Comparison of ENCODE assay signal across 21 mouse cellular contexts in genomic region chr5:106284731-106285130, GRCm38 (mm10).
DNase-seq lines count a peak whose midpoint lies in the region; ATAC-seq lines count a peak whose summit lies in the region.
"Had no signal": no experiment of that assay in that cellular context is flagged by ENCODE, and none has a peak within 500 bp of the region (broad histone marks: within the 10 kb centered on the region; RNA-seq: fewer than 3 reads in every experiment).

No protein-coding gene starts in this region.

- peaks cover 2% of the 10 kb centered on the region; the same call in 1 of the 2 replicates for H3K9me3 ChIP-seq in heart, embryonic 12.5 days (replicated peaks)
- H3K9me3 ChIP-seq in liver, embryonic 11.5 days (ENCODE audit: control insufficient read depth, low read length): 0 out of 2 replicates have a peak, but pooled peaks cover 2% of the 10 kb centered on the region
- H3K9me3 ChIP-seq in liver, embryonic 12.5 days (replicated peaks): no peaks in the 10 kb centered on the region
- H3K9me3 ChIP-seq in midbrain, embryonic 14.5 days (ENCODE audit: control insufficient read depth, low read length): no peaks in the 10 kb centered on the region
- no peaks in the 10 kb centered on the region for H3K9me3 ChIP-seq in midbrain, embryonic 13.5 days
- H3K9me3 ChIP-seq: hindbrain, embryonic 15.5 days; intestine, embryonic 15.5 days; midbrain, embryonic 15.5 days; neural tube, embryonic 15.5 days had no signal

- H3K27ac ChIP-seq in heart, embryonic 12.5 days (ENCODE audit: poor library complexity, severe bottlenecking): no peak overlapping the region
- no peak overlapping the region for H3K27ac ChIP-seq in liver, embryonic 11.5 days (ENCODE audit: low read depth, low read length)
- H3K27ac ChIP-seq in liver, embryonic 12.5 days: no peak overlapping the region
- H3K27ac ChIP-seq in midbrain, embryonic 14.5 days (replicated peaks; ENCODE audit: low read depth, low read length): no peak overlapping the region
- no peak overlapping the region for H3K27ac ChIP-seq in midbrain, embryonic 13.5 days
- H3K27ac ChIP-seq: hindbrain, embryonic 15.5 days; intestine, embryonic 15.5 days; left cerebral cortex, adult 2 months; neural tube, embryonic 15.5 days had no signal

- no peak for ATAC-seq in heart, embryonic 12.5 days (ENCODE audit: insufficient number of reproducible peaks, low FRiP score)
- no peak for ATAC-seq in liver, embryonic 11.5 days (replicated peaks; ENCODE audit: low FRiP score)
- ATAC-seq in liver, embryonic 12.5 days: no peak
- ATAC-seq in midbrain, embryonic 14.5 days (ENCODE audit: low FRiP score, low TSS enrichment): no peak
- no peak for ATAC-seq in midbrain, embryonic 13.5 days
- ATAC-seq: intestine, embryonic 15.5 days had no signal

- no peak overlapping the region for H3K9ac ChIP-seq in heart, embryonic 12.5 days
- no peak overlapping the region for H3K9ac ChIP-seq in liver, embryonic 11.5 days (ENCODE audit: low read depth, low read length)
- no peak overlapping the region for H3K9ac ChIP-seq in liver, embryonic 12.5 days
- H3K9ac ChIP-seq in midbrain, embryonic 14.5 days (replicated peaks; ENCODE audit: low read length): no peak overlapping the region
- no peak overlapping the region for H3K9ac ChIP-seq in midbrain, embryonic 13.5 days (replicated peaks)
- H3K9ac ChIP-seq: hindbrain, embryonic 15.5 days; intestine, embryonic 15.5 days; midbrain, embryonic 15.5 days; neural tube, embryonic 15.5 days had no signal

- H3K4me1 ChIP-seq in heart, embryonic 12.5 days (replicated peaks): peaks cover 7% of the 10 kb centered on the region
- no peaks in the 10 kb centered on the region for H3K4me1 ChIP-seq in liver, embryonic 11.5 days (replicated peaks; ENCODE audit: control insufficient read depth, insufficient read depth, low read length)
- H3K4me1 ChIP-seq in liver, embryonic 12.5 days: no peaks in the 10 kb centered on the region
- peaks cover 4% of the 10 kb centered on the region; the same call in 1 of the 2 replicates for H3K4me1 ChIP-seq in midbrain, embryonic 14.5 days (ENCODE audit: control insufficient read depth, insufficient read depth, low read length)
- H3K4me1 ChIP-seq in midbrain, embryonic 13.5 days (replicated peaks): peaks cover 10% of the 10 kb centered on the region
- H3K4me1 ChIP-seq: intestine, embryonic 15.5 days; neural tube, embryonic 15.5 days had no signal

- peak overlapping the region; percentile 56 for H3K4me2 ChIP-seq in heart, embryonic 12.5 days
- peak overlapping the region; percentile 12; the same call in 1 of the 2 replicates for H3K4me2 ChIP-seq in liver, embryonic 11.5 days
- no peak overlapping the region for H3K4me2 ChIP-seq in liver, embryonic 12.5 days
- 0 out of 2 replicates have a peak overlapping the region, but pooled peaks have one; percentile 21 for H3K4me2 ChIP-seq in midbrain, embryonic 14.5 days (ENCODE audit: low read length)
- no peak overlapping the region for H3K4me2 ChIP-seq in midbrain, embryonic 13.5 days (replicated peaks)
- H3K4me2 ChIP-seq: hindbrain, embryonic 15.5 days; intestine, embryonic 15.5 days; midbrain, embryonic 15.5 days; neural tube, embryonic 15.5 days had no signal

- H3K27me3 ChIP-seq in heart, embryonic 12.5 days (replicated peaks): no peaks in the 10 kb centered on the region
- H3K27me3 ChIP-seq in liver, embryonic 11.5 days (replicated peaks; ENCODE audit: control insufficient read depth, insufficient read depth, low read length): no peaks in the 10 kb centered on the region
- H3K27me3 ChIP-seq in liver, embryonic 12.5 days (replicated peaks): no peaks in the 10 kb centered on the region
- H3K27me3 ChIP-seq in midbrain, embryonic 14.5 days (ENCODE audit: control insufficient read depth, insufficient read depth, low read length): no peaks in the 10 kb centered on the region
- H3K27me3 ChIP-seq in midbrain, embryonic 13.5 days: 0 out of 2 replicates have a peak, but pooled peaks cover 6% of the 10 kb centered on the region
- H3K27me3 ChIP-seq: hindbrain, embryonic 15.5 days; intestine, embryonic 15.5 days; midbrain, embryonic 15.5 days; neural tube, embryonic 15.5 days had no signal

- 11% methylated on average over 9 of the region's 9 CpGs for WGBS in heart, embryonic 12.5 days
- WGBS in liver, embryonic 11.5 days: 23% methylated on average over 9 of the region's 9 CpGs
- WGBS in liver, embryonic 12.5 days (ENCODE audit: insufficient replicate concordance): 22% methylated on average over 9 of the region's 9 CpGs
- 13% methylated on average over 9 of the region's 9 CpGs for WGBS in midbrain, embryonic 14.5 days
- 12% methylated on average over 9 of the region's 9 CpGs for WGBS in midbrain, embryonic 13.5 days

- DNase-seq in embryo, embryonic 10.5 days (ENCODE audit: low spot score): peak; percentile 32
- no peak for DNase-seq in embryo, embryonic 10 days (ENCODE audit: low spot score)
- no peak for DNase-seq in heart, postnatal 4 days
- DNase-seq in liver, embryonic 11.5 days (ENCODE audit: low spot score): no peak
- peak; percentile 56 for DNase-seq in midbrain, embryonic 14.5 days
- DNase-seq: adrenal gland, adult 2 months; cerebellum, adult 9-10 months; kidney, adult 9 months; kidney, postnatal 4 days; layer of hippocampus, adult 9-11 months; left cerebral cortex, postnatal 4 days; thymus, postnatal 14 days had no signal

- peak overlapping the region; percentile 11; the same call in 1 of the 2 replicates for H3K4me3 ChIP-seq in heart, embryonic 12.5 days
- no peak overlapping the region for H3K4me3 ChIP-seq in liver, embryonic 11.5 days (ENCODE audit: low read depth, low read length)
- no peak overlapping the region for H3K4me3 ChIP-seq in liver, embryonic 12.5 days
- H3K4me3 ChIP-seq in midbrain, embryonic 14.5 days (replicated peaks; ENCODE audit: low read depth, low read length): no peak overlapping the region
- H3K4me3 ChIP-seq in midbrain, embryonic 13.5 days (replicated peaks): no peak overlapping the region
- H3K4me3 ChIP-seq: forebrain, embryonic 10.5 days; hindbrain, embryonic 15.5 days; intestine, embryonic 15.5 days; left cerebral cortex, adult 2 months; midbrain, embryonic 15.5 days; neural tube, embryonic 15.5 days had no signal

- H3K36me3 ChIP-seq in heart, embryonic 12.5 days: no peaks in the 10 kb centered on the region
- H3K36me3 ChIP-seq in liver, embryonic 11.5 days (ENCODE audit: control insufficient read depth, insufficient read depth, low read length): no peaks in the 10 kb centered on the region
- H3K36me3 ChIP-seq in liver, embryonic 12.5 days: no peaks in the 10 kb centered on the region
- H3K36me3 ChIP-seq in midbrain, embryonic 14.5 days (ENCODE audit: control insufficient read depth, insufficient read depth, low read length): no peaks in the 10 kb centered on the region
- no peaks in the 10 kb centered on the region for H3K36me3 ChIP-seq in midbrain, embryonic 13.5 days
- H3K36me3 ChIP-seq: forebrain, embryonic 10.5 days; hindbrain, embryonic 15.5 days; intestine, embryonic 15.5 days; midbrain, embryonic 15.5 days; neural tube, embryonic 15.5 days had no signal

Comparison
In these comparisons a context has a peak if more than half of its experiments do, and no peak if none do; other contexts are left out.
1. DNase-seq: peak in embryo, embryonic 10.5 days (single experiment) and midbrain, embryonic 14.5 days (single experiment); none in embryo, embryonic 10 days (single experiment), heart, postnatal 4 days (single experiment) and liver, embryonic 11.5 days (single experiment).
2. H3K4me2 ChIP-seq: peak in heart, embryonic 12.5 days (single experiment), liver, embryonic 11.5 days (single experiment) and midbrain, embryonic 14.5 days (single experiment); none in liver, embryonic 12.5 days (single experiment) and midbrain, embryonic 13.5 days (single experiment).